Mouse (Mus musculus): ENCODE data around the gene Bhlhe23. TPM values are rescaled to one million over a fixed set of nuclear protein-coding genes. Genes with fewer than 3 reads are reported as not detected.

Bhlhe23 gene
- polyA plus RNA-seq, 1 experiment: not detected

DNA sequence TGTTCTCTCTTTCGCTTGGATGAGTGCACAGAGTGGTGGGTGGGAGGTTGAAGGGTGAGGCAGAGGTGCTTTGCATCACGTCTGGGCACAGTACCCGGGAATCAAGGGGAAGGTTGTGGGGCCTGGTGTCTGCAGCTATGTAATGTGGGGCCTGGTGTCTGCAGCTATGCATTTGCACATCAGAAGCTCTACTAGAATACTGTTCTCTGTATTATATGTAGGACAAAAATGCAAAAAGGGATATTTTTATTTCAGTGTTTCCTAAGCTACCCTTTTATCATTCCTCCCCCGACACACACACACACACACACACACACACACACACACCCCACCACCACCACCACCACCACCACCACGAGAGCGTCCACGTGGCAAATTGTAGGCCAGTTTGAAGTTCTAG, 41.5 kb downstream of the Bhlhe23 start:
- Histone ChIP-seq H3K27me3 (ENCODE audit: control insufficient read depth) (no peaks in the 10 kb centered on the region; the same call in 1 of the 2 replicates), H3K36me3 (ENCODE audit: control insufficient read depth) (no peaks in the 10 kb centered on the region; the same call in 1 of the 2 replicates), H3K9me3 (ENCODE audit: control insufficient read depth, low read length) (no peaks in the 10 kb centered on the region), H3K4me1 (ENCODE audit: control insufficient read depth) (peaks cover 6% of the 10 kb centered on the region), H3K4me3 (replicated peaks) (no peak overlapping the region)
- no peak for TF ChIP-seq GATA1 (IDR thresholded peaks at IDR 0.05; ENCODE audit: low read length)

DNA sequence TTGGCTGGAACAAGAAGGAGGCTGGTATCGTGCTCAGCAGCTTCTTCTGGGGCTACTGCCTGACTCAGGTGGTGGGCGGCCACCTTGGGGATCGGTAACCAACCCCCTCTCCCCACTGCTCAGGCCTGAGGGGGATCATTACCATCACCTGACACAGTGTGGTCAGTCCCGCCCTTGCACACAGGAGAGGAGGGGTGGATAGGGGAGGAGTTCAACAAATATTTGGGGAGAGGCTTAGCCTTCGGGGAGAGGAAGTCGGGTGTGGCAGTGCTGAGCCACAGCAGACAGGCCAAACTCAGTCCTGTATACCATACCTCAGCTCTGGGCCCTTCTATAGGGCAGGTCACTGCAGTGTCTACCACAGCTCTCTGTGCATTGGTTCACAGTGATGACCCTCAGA, 44.7 kb downstream of the Bhlhe23 start:
- Histone ChIP-seq H3K4me3 (replicated peaks) (no peak overlapping the region), H3K36me3 (ENCODE audit: control insufficient read depth) (no peaks in the 10 kb centered on the region; the same call in 1 of the 2 replicates), H3K9me3 (ENCODE audit: control insufficient read depth, low read length) (no peaks in the 10 kb centered on the region), H3K4me1 (ENCODE audit: control insufficient read depth) (peaks cover 15% of the 10 kb centered on the region), H3K27me3 (ENCODE audit: control insufficient read depth) (no peaks in the 10 kb centered on the region; the same call in 1 of the 2 replicates)
- TF ChIP-seq GATA1 (IDR thresholded peaks at IDR 0.05; ENCODE audit: low read length) (no peak), TAL1 (IDR thresholded peaks at IDR 0.05; ENCODE audit: low read length) (no peak)

DNA sequence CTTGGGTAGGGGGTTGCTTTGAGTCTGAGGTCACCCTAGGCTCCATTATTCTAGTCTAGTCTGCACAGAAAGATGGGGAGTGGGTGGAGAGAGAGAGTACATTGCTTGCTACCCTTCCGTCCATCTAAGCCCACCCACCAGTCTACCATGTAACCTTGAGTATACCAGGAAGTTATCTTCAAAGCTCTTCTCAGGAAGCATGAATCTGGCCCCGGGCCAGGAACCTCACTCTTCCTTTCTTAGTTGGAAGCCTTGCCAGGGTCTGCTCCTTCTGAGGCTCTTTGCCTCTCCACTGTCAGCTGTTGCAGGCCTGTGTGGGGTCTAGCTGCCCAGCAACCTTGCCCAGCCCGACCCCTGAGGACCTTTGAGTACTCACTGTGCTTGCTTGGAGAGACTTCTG, 45.7 kb downstream of the Bhlhe23 start:
- Histone ChIP-seq H3K4me3 (replicated peaks) (no peak overlapping the region), H3K4me1 (ENCODE audit: control insufficient read depth) (peaks cover 22% of the 10 kb centered on the region), H3K9me3 (ENCODE audit: control insufficient read depth, low read length) (no peaks in the 10 kb centered on the region), H3K36me3 (ENCODE audit: control insufficient read depth) (no peaks in the 10 kb centered on the region; the same call in 1 of the 2 replicates), H3K27me3 (ENCODE audit: control insufficient read depth) (no peaks in the 10 kb centered on the region; the same call in 1 of the 2 replicates)
- TF ChIP-seq GATA1 (IDR thresholded peaks at IDR 0.05; ENCODE audit: low read length) (no peak), TAL1 (IDR thresholded peaks at IDR 0.05; ENCODE audit: low read length) (no peak)

DNA sequence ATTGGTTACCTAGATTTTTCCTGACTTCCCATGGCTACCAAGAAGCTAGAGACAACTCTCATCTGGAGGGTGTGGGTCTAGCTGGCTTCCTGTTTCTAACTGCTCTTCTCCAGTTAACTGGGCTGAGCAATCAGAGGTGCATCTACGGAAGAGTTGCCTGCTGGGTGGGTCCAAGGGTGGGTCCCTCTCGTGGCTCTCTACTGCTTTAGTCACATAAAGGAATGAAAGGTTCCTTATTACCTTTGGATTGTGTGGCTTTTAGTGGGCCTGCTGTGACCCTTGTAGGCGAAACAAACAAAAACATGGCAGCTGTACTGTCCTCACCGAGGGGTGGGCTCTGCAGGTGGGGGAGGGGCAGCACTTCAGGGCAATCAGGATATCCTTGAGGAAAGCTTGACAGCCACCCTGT, 49.1 kb downstream of the Bhlhe23 start:
- H3K36me3 ChIP-seq (ENCODE audit: control insufficient read depth): peaks cover 26% of the 10 kb centered on the region
- TF ChIP-seq TAL1 (IDR thresholded peaks at IDR 0.05; ENCODE audit: low read length): no peak
- TF ChIP-seq GATA1 (IDR thresholded peaks at IDR 0.05; ENCODE audit: low read length): no peak
- no peaks in the 10 kb centered on the region for H3K27me3 ChIP-seq (ENCODE audit: control insufficient read depth)
- no peaks in the 10 kb centered on the region for H3K9me3 ChIP-seq (ENCODE audit: control insufficient read depth, low read length)
- peaks cover 53% of the 10 kb centered on the region for H3K4me1 ChIP-seq (ENCODE audit: control insufficient read depth)
- H3K4me3 ChIP-seq (replicated peaks): no peak overlapping the region

DNA sequence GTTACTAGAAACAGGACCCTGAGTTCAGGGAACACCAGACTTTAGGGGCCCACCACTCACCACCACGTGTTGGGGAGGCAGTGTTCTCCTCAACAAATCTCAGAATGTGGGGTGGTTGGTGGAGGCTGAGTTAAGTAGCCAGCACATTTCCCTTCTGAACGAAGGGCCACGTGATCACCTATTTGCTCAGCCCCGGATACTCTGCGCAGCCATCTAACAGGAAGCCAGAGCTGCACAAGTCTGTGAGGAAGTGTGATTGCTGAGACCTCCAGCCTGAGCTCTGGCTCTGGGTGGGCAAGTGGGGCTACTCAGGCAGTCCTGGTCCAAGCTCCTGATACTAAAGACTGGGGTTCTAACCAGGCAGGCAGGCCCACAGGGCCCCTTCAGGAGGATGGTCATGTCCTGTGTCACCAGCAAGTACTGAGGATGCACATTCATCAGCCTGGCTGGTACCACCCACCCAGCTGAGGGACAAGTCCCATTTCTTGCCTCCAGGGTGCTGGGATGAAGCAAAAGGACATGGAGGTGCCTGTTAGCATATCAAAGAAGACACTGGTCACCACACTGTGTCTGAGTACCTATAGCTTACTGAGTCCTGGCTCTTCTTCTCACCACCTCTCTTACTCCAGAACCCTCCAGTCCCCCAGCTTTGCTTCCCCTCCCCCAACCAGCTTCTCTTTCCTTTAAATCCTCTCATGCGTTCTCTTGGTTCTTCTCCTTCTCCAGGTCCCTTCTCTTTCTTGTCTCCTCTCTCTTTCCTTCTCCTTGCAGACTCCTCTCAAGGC, 49.9 kb downstream of the Bhlhe23 start:
- H3K27me3 ChIP-seq (ENCODE audit: control insufficient read depth): no peaks in the 10 kb centered on the region; the same call in 1 of the 2 replicates
- peaks cover 33% of the 10 kb centered on the region for H3K36me3 ChIP-seq (ENCODE audit: control insufficient read depth)
- no peaks in the 10 kb centered on the region for H3K9me3 ChIP-seq (ENCODE audit: control insufficient read depth, low read length)
- no peak overlapping the region for H3K4me3 ChIP-seq (replicated peaks)
- TF ChIP-seq GATA1 (IDR thresholded peaks at IDR 0.05; ENCODE audit: low read length) (no peak), TAL1 (IDR thresholded peaks at IDR 0.05; ENCODE audit: low read length) (no peak)
- H3K4me1 ChIP-seq (ENCODE audit: control insufficient read depth): peaks cover 52% of the 10 kb centered on the region

DNA sequence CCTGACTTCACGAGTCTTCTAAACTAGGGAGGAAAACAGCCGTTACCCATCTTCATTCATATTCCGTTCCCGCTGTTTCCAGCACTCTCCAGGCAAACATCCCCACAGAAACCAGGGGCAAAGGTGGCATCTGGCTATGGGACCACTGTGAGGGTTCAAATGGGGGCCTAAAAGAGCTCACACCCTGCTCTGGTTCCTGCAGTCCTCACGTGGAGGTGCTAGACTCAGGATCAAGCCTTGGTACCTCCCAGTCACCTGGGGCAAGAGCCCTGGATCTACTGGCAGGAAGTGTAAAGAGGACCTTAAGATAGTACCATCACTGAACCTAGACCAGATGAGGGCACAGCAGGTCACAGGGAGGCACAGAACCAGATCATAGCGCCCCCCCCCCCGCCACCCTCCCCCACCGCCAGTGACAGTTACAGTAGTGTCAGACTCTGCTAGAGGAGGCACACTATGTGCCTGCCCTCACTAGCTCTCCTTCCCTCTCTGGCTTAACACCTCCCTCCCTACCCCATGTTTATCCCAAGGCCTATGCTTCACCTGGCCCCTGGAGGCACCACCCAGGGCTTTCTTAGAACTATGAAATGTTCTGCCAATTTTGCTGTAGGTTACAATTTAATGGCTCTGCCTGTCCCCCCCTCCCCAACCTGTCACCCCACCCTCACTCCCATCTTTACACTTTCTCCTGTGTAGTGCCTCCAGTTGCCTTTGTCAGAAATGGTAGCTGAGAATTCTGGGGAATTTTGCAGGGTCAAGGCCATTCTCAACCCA, 50.7 kb downstream of the Bhlhe23 start:
- Histone ChIP-seq H3K27me3 (ENCODE audit: control insufficient read depth) (no peaks in the 10 kb centered on the region; the same call in 1 of the 2 replicates), H3K4me3 (replicated peaks) (peak overlapping the region; percentile 46), H3K4me1 (ENCODE audit: control insufficient read depth) (peaks cover 55% of the 10 kb centered on the region), H3K36me3 (ENCODE audit: control insufficient read depth) (peaks cover 41% of the 10 kb centered on the region), H3K9me3 (ENCODE audit: control insufficient read depth, low read length) (no peaks in the 10 kb centered on the region)
- TF ChIP-seq TAL1 (IDR thresholded peaks at IDR 0.05; ENCODE audit: low read length): no peak
- no peak for TF ChIP-seq GATA1 (IDR thresholded peaks at IDR 0.05; ENCODE audit: low read length)

DNA sequence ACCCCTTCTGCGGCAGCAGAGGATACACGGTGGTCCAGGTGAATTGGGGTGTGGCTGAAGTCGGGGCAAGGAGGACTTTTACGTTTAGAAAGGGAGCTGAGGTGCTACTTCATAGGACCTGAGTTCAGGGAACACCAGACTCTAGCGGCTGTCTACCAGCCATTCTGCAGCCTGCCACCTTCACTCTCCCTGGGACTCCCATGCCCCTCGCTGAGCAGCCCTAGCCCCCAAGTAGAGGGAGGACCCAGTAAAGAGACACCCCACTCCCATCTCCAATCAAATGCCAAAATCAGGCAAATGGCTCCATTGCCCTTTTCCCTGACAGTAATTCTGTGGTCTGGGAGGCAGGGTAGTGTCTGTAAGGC, 51.3 kb downstream of the Bhlhe23 start:
- H3K27me3 ChIP-seq (ENCODE audit: control insufficient read depth): no peaks in the 10 kb centered on the region; the same call in 1 of the 2 replicates
- no peak for TF ChIP-seq TAL1 (IDR thresholded peaks at IDR 0.05; ENCODE audit: low read length)
- TF ChIP-seq GATA1 (IDR thresholded peaks at IDR 0.05; ENCODE audit: low read length): no peak
- H3K4me1 ChIP-seq (ENCODE audit: control insufficient read depth): peaks cover 55% of the 10 kb centered on the region
- H3K36me3 ChIP-seq (ENCODE audit: control insufficient read depth): peaks cover 48% of the 10 kb centered on the region
- peak overlapping the region; percentile 46 for H3K4me3 ChIP-seq (replicated peaks)
- H3K9me3 ChIP-seq (ENCODE audit: control insufficient read depth, low read length): no peaks in the 10 kb centered on the region

DNA sequence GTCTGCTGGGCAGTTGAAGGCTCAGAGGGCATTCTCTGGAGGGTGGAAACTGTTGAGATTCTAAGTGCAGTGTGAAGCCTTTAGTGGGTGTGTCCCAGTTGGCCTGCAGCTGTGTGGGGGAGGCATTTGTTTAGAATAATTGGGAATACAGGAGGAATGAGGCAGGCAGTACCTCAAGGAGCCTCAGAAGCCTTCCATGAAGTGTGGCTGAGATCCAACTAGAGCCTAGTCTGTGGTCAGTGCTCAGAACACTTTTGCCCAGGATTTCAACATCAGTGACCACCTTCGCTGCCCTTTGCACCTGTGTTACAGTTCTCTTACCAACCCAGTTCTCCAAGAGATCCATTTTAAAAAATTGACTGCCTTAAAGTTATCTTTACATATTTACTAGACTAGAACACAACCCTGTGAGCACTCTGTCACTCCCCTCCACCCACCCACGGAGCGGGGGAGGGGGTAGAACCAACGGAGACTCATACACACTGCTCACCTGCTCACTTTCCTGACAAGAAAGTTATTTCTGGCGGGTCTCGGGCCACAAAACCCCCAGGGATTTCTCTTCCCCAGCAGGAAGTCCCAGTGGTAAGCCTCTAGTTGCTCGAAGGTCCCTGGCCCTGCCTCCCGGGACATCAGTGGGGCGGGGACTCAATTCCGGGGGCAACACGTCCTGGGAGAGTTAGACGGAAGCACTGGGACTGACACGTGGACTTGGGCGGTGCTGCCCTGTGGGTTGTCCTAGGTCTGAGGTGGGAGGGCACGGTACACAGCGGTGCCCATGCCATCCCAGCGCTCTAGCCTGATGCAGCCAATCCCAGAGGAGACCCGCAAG, 51.9 kb downstream of the Bhlhe23 start, which contains the start of gene Slc17a9:
TSS of gene Slc17a9 (plus strand) at position 679 of the 829 bp plus-strand sequence.
- TF ChIP-seq GATA1 (IDR thresholded peaks at IDR 0.05; ENCODE audit: low read length) (no peak), TAL1 (IDR thresholded peaks at IDR 0.05; ENCODE audit: low read length) (no peak)
- peaks cover 54% of the 10 kb centered on the region for H3K36me3 ChIP-seq (ENCODE audit: control insufficient read depth)
- no peaks in the 10 kb centered on the region for H3K9me3 ChIP-seq (ENCODE audit: control insufficient read depth, low read length)
- peak within 1 kb of the TSS; percentile 46 for H3K4me3 ChIP-seq (replicated peaks)
- no peaks in the 10 kb centered on the region; the same call in 1 of the 2 replicates for H3K27me3 ChIP-seq (ENCODE audit: control insufficient read depth)
- peaks cover 55% of the 10 kb centered on the region for H3K4me1 ChIP-seq (ENCODE audit: control insufficient read depth)

Other genes starting within 250 kb of the Bhlhe23 start
- 0.58 and 0.87 TPM in 2 replicates for gene Mrgbp, start 195.6 kb downstream of the Bhlhe23 start, polyA plus RNA-seq (2012)
- 8.1 and 8.8 TPM in 2 replicates for gene Ogfr, start 187.7 kb downstream of the Bhlhe23 start, polyA plus RNA-seq (2012)
- gene Col9a3, start 179.1 kb downstream of the Bhlhe23 start, polyA plus RNA-seq (2012): 0.10 TPM in 1 of 2 replicates, not detected in the other
- gene Tcfl5, start 134.2 kb downstream of the Bhlhe23 start, polyA plus RNA-seq (2012): not detected in 2 replicates
- gene Dido1, start 66.9 kb downstream of the Bhlhe23 start, polyA plus RNA-seq (2012): 1.1 and 1.6 TPM in 2 replicates
- gene Gid8, start 66.8 kb downstream of the Bhlhe23 start, polyA plus RNA-seq (2012): 4.3 and 5.4 TPM in 2 replicates
- gene Slc17a9, start 51.6 kb downstream of the Bhlhe23 start, polyA plus RNA-seq (2012): 0.13 and 0.18 TPM in 2 replicates
- gene Ythdf1, start 144.0 kb upstream of the Bhlhe23 start, polyA plus RNA-seq (2012): 1.7 and 2.0 TPM in 2 replicates
- not detected in 2 replicates for gene Birc7, start 152.1 kb upstream of the Bhlhe23 start, polyA plus RNA-seq (2012)
- gene Nkain4, start 177.8 kb upstream of the Bhlhe23 start, polyA plus RNA-seq (2012): not detected in 2 replicates
- gene Arfgap1, start 190.3 kb upstream of the Bhlhe23 start, polyA plus RNA-seq (2012): 2.5 and 2.9 TPM in 2 replicates
- gene Col20a1, start 209.6 kb upstream of the Bhlhe23 start, polyA plus RNA-seq (2012): 0.12 and 0.18 TPM in 2 replicates

Measured in erythroblast, embryonic 14.5 days (primary cell).